Mouse (Mus musculus) layer of hippocampus, adult 9-10 months (tissue): ENCODE measurements around the gene Nr4a1.

ENCODE experiments used
- DNase-seq: peaks from one replicate; pipeline ENCODE4 v3.0.0; 2022; ENCODE audit warnings: low spot score

Nr4a1 gene

DNA sequence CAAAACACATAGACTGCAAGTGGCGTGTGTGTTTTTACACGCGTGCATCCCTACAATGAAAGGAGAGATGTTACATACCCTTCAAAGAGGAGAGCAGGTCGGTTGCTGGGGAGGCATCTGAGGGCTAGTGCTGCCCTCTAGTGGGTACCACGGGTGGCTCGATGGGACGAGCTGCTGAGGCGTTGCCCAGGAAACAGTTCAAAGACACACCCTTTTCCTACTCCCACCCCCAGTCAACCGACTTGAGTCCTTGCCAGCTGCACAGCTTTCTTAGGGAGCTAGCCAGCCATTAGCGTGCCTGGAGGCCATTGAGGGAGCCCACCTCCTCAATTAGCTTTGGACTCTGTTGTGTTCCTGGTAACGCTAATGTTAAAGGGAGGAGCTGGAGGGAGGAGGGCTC is 61.8 kb downstream of the Nr4a1 start:
- DNase-seq = peak; percentile 87

DNA sequence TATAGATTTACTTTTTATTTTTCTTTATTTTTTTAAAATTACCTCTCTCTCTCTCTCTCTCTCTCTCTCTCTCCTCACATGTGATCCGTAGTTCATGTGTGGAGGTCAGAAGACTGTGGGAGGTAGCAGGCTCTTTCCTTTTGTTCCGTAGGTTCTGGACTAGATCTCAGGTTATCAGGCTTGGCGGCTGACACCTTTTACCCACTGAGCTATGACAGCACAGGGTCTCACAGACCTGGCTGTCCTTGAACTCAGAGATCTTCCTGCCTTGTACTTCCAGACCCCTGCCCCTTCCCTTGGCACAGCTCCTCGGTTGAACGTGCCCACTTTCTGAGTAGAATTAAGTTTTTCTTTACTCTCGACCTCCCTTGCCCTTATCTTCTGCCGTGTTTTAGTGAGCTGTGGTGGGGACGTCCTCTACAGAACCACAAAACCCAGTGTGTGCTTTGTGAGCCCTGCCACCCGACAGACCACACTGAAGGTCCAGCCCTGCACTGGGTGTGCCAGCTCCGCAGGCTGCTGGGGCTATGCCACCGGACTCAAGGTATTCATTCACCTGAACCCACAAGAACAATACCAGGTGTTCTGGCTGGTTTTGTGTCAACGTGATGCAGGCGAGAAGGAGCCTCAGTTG is 62.3 kb downstream of the Nr4a1 start:
- no peak for DNase-seq

DNA sequence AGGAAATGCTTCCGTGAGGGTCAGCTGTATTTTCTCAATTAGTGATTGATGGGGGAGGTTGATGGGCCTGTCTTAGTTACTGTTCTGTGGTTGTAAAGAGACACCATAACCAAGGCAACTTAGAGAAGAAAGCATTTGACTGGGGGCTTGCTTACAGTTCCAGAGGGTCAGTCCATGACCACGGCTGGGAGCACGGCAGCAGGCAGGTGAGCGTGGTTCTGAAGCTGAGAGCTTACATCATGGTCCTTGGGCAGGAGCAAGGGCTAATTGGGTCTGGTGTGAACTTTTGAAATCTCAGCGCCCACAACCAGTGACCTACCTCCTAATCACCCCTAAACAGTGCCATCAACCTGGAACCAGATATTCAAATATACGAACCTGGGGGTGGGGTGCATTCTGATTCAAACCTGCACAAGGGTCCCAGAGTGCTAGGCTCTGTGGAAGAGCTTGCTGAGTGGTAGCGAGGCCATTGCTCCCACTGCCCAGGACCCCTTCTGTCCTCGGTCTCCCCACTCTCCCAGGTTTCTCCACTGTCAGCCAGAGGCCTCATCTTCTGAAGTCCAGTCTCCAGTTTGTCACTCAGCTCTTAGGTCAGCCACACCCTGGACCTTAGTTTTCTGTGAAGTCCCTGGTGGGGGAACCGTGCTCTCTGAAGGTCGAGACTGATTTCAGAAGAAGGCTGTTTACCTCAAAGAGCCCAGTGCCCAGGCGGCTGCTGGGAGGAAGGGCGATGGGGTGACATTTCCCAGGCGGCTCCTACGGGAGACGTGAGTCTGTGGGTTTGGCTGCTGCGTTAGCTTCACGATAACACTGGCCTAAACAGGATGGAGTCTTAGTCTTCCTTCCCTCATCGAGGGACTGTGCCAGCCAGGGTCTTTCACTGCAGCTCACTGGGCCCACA is 63.1 kb downstream of the Nr4a1 start:
- no peak for DNase-seq

DNA sequence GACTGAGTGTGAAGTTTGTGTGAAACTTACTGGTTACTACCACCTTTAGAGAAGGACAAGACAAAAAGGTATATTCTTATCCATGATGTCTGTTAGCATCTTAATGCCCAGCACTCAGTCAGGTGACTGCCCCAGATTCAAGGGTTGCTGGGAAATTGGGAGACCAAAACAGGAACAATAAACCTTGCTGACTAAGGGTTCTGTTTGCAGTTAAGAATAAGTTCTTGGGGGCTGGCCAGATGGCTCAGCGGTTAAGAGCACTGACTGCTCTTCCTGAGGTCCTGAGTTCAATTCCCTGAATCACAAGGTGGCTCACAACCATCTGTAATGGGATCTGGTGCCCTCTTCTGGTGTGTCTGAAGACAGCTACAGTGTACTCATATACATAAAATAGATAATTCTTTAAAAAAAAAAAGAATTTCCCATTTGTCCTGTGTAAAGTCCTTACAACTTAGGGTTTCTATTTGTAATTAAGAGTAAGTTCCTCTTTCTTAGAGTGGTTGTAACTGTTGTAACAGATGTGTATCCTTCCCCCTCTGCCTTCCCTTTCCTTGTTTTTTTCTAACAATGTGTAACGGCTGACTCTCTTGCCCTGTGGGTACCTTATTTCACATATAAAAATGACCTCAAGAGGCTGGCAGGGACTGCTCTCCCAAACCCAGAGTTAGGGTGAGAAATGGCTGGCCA is 63.9 kb downstream of the Nr4a1 start:
- no peak for DNase-seq

DNA sequence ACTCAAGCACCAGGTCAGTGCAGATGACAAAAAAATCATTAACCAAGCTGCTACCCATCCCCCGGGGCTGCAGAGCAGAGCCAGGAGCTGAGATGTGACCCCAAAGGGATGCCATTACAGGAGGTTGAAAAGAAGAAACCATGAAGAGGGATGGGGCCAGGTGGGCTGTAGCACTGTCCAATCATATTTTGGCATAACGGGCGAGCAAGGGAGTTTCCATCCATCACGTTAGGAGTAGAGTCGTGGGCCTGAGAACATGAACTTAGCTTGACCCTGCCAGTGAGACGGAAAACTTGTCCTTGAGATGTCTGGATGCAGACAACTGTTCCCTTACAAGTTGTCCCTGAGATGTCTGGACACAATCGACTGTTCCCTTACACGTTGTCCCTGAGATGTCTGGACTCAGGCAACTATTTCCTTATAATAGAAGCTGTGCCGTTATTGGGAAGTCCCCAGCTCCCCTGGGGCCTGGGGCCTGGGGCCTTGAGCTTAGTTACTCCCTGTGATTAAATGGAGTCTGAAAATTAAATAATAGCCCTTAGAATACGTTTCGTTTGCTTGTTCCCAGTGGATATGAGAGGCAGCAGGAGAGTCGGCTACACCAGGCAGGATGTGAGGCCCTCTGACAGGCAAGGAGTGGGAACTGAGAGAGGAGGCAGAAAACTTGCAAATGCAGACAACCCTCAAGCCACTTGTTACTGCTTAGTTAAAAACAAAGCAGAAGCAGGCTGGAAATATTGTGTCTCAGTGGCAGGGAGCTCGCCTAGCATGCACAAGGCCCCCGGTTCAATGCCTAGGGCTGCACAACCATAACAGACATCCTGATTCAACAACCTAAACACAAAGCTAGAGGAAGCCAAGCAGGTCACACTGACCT is 65.1 kb downstream of the Nr4a1 start:
- no peak for DNase-seq

DNA sequence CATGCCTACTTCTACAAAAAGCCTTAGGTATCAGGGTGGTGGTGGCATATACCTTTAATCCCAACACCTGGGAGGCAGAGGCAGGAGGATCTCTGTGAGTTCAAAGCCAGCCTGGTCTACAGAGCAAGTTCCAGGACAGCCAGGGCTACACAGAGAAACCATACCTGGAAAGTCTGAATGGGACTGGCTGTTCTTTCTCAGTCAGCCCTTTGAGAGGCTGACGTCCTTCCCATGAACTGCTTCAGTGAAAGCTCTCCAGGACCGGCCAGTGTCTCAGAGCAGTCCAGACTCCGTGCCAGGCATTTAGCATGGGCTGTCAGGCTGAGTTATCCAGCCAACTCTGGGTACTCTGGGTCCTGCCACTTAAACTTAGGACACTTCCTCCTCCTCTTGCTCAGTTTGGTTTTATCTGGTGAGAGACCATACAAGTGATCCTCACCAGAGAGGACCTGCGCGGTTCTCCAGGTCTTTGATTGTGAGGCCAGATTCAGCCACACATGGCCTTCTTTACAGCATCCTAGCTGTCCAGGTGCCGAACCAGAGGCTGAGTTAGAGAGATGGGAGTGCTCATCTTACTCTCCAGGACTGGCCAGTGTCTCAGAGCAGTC is 66.0 kb downstream of the Nr4a1 start:
- no peak for DNase-seq

DNA sequence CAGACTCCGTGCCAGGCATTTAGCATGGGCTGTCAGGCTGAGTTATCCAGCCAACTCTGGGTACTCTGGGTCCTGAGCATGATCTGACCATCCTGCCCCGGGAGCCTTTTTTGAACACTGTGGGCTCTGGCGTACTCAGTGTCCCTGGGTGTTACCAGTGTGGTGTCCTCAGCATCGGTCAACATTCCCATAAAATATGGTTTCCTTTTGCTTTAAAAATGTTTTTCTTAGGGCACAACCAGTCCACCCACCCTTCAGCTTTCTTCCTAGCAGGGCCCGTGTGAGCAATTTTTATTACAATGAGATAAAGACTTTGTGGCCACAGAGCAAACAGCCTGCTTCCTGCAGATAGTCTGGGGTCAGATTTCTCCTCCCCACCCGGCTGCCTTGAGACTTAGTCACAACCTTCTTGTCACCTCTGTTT is 66.6 kb downstream of the Nr4a1 start:
- no peak for DNase-seq

DNA sequence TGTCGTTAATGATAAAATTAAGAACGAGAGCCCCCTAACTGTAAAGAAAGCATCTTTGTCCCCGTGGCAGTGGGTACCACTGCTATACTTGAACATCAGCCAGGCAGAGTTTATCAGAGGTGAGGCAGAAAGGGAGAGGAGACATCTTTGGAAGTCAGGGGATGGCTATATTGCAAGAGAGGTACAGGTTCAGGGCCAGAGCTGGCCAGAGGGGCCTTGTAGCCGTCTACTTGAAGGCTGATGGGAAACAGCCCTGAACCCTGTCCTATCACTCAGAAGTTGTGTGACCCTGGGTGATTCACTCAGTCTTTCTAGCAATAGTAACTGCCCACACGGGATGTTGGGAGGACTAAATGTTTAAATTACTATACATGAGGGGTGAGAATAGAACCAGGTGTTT is 67.1 kb downstream of the Nr4a1 start:
- no peak for DNase-seq

DNA sequence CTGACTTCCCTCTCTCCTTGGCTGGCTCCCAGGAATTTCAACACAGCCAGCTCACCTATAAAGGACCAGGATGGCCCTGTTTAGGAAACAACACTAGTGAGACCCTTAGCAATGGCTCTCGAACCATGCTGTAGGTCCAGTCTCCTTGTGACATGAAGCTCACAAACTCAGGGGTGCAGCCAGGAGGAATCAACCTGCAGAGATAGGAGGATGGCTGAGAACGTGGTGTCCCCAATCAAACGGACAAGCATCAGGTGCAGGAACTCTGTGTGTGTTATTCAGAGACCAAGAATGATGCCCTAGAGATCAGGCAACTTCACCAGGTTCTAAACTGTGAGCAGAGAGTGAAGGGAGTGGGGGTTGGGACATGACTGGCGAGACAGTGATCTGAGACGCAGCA is 68.0 kb downstream of the Nr4a1 start:
- no peak for DNase-seq

DNA sequence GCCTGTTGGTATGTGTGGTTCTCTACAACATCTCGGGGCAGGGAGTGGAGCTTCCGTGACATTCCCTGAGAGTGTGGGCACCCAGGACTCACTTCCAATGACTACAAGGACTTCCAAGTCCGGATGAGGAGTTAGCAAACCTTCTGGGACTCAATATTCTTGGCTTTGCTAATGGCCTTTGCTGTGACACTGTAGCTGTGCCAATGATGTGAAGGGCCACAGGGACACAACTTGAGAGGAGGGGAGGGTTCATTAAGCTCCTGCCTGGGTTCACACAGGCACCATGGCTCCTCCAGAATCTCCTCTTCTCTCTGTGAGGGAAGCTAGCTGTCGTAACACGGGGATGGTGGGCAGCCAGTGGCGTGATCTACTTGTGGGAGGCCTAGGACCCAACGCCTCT is 68.6 kb downstream of the Nr4a1 start:
- no peak for DNase-seq

DNA sequence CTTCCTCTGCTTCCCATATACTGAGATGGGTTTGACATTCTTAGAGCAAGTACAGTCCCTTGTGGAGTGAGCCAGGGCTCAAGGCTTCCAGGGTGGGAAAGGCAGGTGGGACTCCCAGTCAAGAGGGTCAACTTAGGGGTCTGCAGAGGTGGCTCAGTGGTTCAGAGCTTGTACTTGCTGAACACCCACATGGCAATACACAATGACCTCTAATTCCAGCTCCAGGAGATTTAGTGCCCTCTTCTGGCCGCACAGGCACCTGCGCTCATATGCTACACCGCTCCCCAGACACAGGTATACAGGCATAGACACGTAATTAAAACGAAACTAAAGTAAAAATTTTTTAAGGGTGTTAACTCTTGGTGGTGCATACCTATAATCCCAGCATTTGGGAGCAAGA is 69.4 kb downstream of the Nr4a1 start:
- no peak for DNase-seq
